Mouse (Mus musculus): ENCODE results near the gene Klf7.

Klf7 gene

DNA sequence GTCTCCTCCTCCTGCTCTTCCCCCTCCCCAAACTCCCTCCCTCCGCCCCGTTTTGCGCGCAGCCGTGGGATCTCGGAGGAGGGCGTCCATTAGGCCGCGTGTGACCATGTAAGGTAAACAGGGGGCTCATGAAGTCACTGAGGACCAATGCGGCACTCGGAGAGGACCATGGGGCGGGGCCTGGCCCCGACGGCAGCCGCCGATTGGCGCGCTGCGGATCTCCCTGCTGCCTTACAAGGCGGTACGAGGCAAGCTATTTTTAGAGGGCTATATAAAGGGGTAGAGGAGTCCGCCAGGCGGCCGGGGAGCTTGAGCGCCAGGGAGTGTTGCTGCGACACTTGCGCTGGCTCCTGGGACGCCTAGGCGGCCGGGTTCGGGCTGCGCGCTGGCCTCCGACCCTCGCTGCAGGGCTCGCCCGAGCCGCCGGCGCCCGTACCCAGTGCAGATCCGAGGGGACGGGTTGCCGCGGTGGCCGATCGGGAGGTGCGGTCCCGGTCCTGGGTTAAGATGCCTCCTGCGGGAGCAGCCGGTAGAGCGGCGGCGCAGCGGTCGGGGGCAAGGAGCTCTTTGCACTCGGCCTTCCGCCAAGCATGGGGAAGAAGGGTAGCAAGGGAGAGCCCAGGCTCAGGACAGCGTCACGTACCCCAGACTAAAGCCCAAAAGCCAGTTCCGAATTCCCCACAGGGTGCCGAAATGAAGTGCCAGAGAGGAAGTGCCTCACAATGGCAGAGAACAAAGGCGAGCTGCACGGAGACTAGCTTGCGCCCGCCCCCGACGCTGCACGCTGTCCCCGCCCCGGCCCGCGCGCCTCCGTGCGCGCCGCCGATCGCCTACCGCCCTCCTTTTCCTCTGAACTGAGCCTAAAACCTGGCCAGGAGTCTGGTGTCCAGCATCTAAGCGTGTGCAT lies at the start of gene Klf7:
Klf7 (minus strand) TSS at position 724 of the 907 bp plus-strand sequence.
- Histone ChIP-seq H3K36me3 (ENCODE audit: control insufficient read depth, insufficient read depth, low read length, poor library complexity, severe bottlenecking) (no peaks in the 10 kb centered on the region), H3K27me3 (ENCODE audit: control insufficient read depth, insufficient read depth, low read length, poor library complexity, severe bottlenecking) (no peaks in the 10 kb centered on the region; the same call in 1 of the 2 replicates)
- peak; percentile 99 for DNase-seq (ENCODE audit: low read depth, low spot score)

DNA sequence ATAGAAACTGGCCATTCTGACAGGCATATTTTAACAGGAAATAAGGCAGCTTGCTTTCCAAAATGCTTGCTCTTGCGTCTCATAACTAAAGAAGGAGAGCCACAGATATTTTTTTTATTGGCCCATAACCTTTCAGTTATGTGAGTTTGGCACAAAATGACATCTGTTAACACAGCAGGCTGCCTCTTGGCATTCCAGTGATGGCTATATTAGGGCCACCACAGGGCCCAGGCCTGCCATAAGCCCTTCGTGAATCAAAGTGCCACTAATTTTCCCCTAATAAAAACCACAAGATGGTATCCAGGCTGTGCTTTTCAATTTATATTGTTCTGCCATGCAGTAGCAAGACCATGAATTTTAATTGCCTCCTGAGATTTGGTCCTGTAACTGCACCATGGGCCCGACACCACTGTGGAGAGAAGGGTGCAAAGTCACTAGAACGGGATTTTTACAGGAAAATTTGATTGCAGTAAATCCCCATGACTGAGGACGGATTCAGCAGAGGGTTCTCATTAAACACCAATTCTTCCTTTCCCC lies 42.5 kb upstream of the Klf7 start:
- no peaks in the 10 kb centered on the region for H3K27me3 ChIP-seq (ENCODE audit: control insufficient read depth, insufficient read depth, low read length, poor library complexity, severe bottlenecking)
- H3K36me3 ChIP-seq (ENCODE audit: control insufficient read depth, insufficient read depth, low read length, poor library complexity, severe bottlenecking), result no peaks in the 10 kb centered on the region
- DNase-seq (ENCODE audit: low read depth, low spot score), result no peak

DNA sequence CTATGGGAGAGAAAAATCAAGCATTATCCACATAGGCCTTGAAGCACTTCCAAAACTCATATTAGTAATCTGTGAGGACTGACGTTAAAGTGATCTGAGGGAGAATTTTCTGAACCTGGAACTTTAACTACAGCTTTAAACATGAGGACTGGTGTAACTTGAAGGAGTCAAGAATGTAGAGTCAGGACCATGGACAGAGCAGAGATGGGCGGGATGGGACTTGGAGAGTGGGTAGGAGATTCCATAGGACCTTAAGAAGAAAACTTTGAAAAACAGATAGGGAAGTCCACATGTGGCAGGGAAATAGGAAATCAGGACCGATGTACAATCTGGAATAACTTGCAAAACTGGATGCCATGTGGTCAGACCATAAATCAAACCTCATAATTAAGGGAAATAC lies 36.7 kb upstream of the Klf7 start:
- no peaks in the 10 kb centered on the region for H3K27me3 ChIP-seq (ENCODE audit: control insufficient read depth, insufficient read depth, low read length, poor library complexity, severe bottlenecking)
- H3K36me3 ChIP-seq (ENCODE audit: control insufficient read depth, insufficient read depth, low read length, poor library complexity, severe bottlenecking), result no peaks in the 10 kb centered on the region
- no peak for DNase-seq (ENCODE audit: low read depth, low spot score)

DNA sequence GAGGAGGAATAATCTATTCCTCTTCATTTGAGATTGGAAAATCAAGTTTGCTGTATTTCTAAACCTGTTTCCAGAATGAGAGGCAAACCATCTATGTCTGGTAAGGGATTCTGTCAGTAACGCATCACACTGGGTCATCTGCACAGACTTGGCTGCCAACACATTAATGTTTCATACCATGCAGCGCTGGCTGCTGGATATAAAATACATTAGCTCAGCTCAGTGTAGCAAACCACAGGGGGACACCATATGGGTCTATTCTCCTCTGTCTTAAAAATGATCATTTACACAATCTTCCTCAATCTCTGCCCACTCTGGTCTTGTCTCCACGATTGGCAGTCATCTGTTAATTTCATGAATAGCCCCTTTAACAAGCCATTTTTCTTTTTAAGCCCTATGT lies 27.1 kb upstream of the Klf7 start:
- Histone ChIP-seq H3K36me3 (ENCODE audit: control insufficient read depth, insufficient read depth, low read length, poor library complexity, severe bottlenecking) (no peaks in the 10 kb centered on the region), H3K27me3 (ENCODE audit: control insufficient read depth, insufficient read depth, low read length, poor library complexity, severe bottlenecking) (no peaks in the 10 kb centered on the region)
- DNase-seq (ENCODE audit: low read depth, low spot score), result no peak

DNA sequence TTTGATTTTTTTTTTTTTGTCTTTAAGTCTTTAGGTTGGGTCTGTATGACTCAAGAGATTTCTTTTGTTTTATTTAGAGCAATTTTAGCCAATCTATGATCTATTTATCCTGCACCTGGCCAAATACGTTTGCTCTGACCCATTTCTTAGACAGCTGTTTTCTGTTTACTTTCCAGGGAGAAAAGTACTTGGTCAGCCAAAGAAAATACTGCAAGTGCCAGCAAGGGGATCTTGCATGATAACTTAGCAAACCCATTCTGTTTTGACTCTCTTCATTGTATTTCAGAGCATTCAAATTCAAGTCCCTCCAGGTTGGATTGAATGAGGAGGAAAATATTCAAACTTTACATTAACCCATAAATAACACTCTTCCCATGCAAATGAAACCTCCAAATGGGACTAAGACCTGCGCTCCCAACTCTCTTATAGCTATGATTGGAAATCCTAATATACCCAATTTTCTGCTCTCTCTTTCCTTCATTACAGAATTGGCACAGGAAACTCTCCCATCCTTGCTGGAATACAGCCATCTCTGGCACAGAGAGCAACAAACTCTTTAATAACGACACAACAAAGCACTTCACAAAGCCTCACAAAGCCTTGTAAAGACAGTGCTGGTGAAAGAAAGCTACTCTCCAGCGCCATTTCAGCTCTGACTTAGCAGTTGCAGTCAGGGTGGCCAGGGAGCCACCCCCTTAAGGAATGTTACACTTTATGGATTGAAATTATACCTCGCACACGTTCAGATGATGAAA lies 20.8 kb upstream of the Klf7 start:
- no peak for DNase-seq (ENCODE audit: low read depth, low spot score)
- H3K36me3 ChIP-seq (ENCODE audit: control insufficient read depth, insufficient read depth, low read length, poor library complexity, severe bottlenecking), result no peaks in the 10 kb centered on the region
- H3K27me3 ChIP-seq (ENCODE audit: control insufficient read depth, insufficient read depth, low read length, poor library complexity, severe bottlenecking), result no peaks in the 10 kb centered on the region

DNA sequence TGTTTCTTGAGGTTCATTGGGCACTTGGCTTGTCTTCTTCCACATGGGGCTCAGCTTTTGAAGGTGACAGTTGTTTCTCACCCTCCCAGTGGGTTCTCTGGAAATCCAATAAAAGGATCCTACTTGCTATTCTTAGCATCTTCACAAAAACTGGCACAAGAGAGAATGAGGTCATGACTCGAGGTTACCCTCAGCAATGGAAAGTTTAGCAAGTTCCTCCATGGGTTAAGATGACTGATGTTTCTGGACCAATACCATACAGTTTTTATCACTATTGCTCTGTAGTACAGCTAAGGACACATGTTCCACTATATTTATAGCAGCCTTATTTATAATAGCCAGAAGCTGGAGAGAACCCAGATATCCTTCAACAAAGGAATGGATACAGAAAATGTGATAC lies 12.4 kb upstream of the Klf7 start:
- Histone ChIP-seq H3K27me3 (ENCODE audit: control insufficient read depth, insufficient read depth, low read length, poor library complexity, severe bottlenecking) (no peaks in the 10 kb centered on the region), H3K36me3 (ENCODE audit: control insufficient read depth, insufficient read depth, low read length, poor library complexity, severe bottlenecking) (no peaks in the 10 kb centered on the region)
- no peak for DNase-seq (ENCODE audit: low read depth, low spot score)

DNA sequence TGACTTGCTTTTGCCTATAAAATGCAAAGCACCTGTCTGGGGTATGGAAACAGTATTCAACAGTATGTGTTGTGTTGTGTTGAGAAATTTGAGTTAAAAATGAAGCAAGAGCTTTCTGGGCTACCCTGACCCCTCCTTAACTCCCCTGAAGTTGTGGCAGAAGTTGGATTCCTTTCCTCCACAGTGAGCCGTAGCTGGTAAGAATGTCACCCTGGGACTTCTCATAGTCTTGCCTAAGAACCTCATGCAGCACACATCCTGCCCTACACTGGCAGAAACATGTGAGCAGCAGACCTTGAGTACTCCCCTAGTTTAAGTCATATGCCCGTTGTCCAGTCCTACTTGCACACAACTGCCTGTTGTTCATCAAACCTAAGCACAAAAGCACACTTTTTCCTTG lies 4.7 kb upstream of the Klf7 start:
- Histone ChIP-seq H3K36me3 (ENCODE audit: control insufficient read depth, insufficient read depth, low read length, poor library complexity, severe bottlenecking) (no peaks in the 10 kb centered on the region), H3K27me3 (ENCODE audit: control insufficient read depth, insufficient read depth, low read length, poor library complexity, severe bottlenecking) (no peaks in the 10 kb centered on the region)
- no peak for DNase-seq (ENCODE audit: low read depth, low spot score)

DNA sequence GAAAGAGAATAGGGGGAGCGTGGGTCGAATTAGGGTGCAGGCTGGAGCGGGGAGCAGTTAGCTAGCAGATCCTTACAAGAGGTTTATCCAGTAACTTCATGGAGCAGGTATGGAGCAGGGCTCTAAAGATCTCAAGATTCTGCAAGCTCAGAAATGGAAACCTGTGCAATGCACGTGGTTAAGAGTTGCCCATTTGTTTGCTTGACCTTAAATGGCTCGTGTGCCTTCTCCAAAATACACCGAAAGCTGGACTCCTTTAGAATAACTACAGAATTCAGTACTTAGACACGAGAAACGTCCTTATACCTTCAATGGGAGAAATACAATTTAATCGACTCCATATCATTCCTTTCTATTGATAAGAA lies 366 bp upstream of the Klf7 start:
- DNase-seq (ENCODE audit: low read depth, low spot score), result no peak
- H3K27me3 ChIP-seq (ENCODE audit: control insufficient read depth, insufficient read depth, low read length, poor library complexity, severe bottlenecking), result no peaks in the 10 kb centered on the region; the same call in 1 of the 2 replicates
- H3K36me3 ChIP-seq (ENCODE audit: control insufficient read depth, insufficient read depth, low read length, poor library complexity, severe bottlenecking), result no peaks in the 10 kb centered on the region

DNA sequence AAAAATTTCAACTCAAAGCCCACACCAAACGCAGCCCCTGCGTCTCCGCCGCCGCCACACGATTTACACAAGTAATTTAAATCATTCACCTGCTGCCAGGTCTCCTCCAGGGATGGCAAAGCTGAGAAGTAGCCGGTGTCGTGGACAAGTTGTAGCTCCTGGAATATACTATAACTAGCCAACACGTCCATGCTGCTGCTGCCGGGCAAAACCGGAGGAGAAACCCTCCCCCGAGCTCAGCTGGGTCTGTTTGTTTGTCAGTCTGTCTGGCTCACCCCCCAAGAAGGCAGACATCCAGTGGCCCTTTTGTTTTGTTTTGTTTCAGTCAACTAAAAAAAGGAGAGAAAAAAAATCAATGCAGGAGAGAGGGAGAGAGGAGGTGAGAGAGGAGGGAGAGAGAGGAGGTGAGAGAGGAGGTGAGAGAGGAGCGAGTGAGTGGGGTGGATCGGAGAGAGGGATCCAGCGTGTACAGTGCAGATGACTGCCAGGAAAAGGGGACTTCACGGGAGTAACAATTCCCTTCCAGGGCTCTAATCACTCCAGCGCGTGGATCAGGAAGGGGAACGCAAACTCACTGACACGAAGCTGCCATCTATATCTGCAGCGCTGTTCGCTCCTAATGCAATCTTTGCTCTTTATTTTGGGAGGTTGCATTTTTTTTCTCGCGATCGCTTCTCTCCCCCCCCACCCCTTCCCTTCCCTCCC lies 1.1 kb downstream of the Klf7 start:
- Histone ChIP-seq H3K27me3 (ENCODE audit: control insufficient read depth, insufficient read depth, low read length, poor library complexity, severe bottlenecking) (no peaks in the 10 kb centered on the region; the same call in 1 of the 2 replicates), H3K36me3 (ENCODE audit: control insufficient read depth, insufficient read depth, low read length, poor library complexity, severe bottlenecking) (no peaks in the 10 kb centered on the region)
- DNase-seq (ENCODE audit: low read depth, low spot score), result peak; percentile 52

DNA sequence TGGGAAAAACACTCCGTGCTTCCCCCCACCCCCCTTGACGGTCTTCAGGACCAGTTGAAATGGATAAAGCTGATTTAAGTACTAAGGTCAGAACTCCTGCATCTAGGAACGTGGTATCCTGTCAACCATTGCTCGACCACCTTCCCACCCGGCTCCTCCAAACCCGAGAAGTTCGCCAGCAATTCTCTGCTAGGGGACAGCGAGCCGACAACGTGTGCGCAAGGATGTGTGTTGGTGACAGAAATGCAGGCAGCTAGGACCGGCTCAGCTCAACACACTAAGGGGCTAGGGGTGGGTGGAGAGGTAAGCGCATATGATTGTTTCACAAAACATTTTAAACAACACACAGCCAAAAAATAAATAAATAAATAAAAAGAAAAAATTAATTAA lies 1.7 kb downstream of the Klf7 start:
- Histone ChIP-seq H3K27me3 (ENCODE audit: control insufficient read depth, insufficient read depth, low read length, poor library complexity, severe bottlenecking) (no peaks in the 10 kb centered on the region; the same call in 1 of the 2 replicates), H3K36me3 (ENCODE audit: control insufficient read depth, insufficient read depth, low read length, poor library complexity, severe bottlenecking) (no peaks in the 10 kb centered on the region)
- peak; percentile 40 for DNase-seq (ENCODE audit: low read depth, low spot score)

DNA sequence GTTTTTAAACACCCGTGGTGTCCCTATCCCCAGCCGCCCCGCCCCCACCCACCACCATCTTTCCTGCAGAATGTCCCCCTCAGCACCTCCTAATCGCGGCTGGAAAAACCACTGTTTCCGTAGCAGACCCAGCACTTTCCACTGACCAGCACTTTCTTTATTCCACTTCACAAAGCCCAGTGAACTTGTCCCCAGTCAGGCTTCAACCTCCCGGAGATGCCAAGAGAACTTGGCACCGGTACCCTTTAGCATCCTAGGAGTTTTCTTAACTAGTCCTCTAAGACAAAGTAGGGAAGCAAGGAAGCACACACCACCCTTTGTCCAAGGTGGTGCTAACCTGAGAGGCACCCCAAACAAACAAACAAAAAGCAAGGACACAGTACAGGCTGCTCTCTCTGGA lies 2.2 kb downstream of the Klf7 start:
- Histone ChIP-seq H3K36me3 (ENCODE audit: control insufficient read depth, insufficient read depth, low read length, poor library complexity, severe bottlenecking) (no peaks in the 10 kb centered on the region), H3K27me3 (ENCODE audit: control insufficient read depth, insufficient read depth, low read length, poor library complexity, severe bottlenecking) (no peaks in the 10 kb centered on the region; the same call in 1 of the 2 replicates)
- DNase-seq (ENCODE audit: low read depth, low spot score), result no peak

DNA sequence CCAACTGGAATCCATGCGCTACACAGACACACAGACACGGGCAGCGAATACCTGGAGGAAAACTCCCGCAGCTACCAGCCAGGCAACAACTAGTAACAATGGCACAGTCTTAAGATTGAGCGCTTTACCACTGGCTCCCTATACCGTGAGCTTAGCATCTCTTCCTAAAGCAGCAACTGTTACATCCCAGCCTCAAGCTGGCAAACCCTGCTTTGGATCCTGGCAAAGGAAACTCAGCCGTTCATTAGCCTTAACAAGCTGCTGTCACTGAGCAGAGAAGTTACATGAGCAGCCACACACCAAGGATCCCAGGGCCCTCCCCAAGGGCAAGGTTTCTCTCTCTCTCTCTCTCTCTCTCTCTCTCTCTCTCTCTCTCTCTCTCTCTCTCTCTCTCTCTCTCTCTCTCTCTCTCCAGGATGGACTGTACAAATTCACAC lies 2.7 kb downstream of the Klf7 start:
- no peaks in the 10 kb centered on the region for H3K36me3 ChIP-seq (ENCODE audit: control insufficient read depth, insufficient read depth, low read length, poor library complexity, severe bottlenecking)
- no peaks in the 10 kb centered on the region; the same call in 1 of the 2 replicates for H3K27me3 ChIP-seq (ENCODE audit: control insufficient read depth, insufficient read depth, low read length, poor library complexity, severe bottlenecking)
- no peak for DNase-seq (ENCODE audit: low read depth, low spot score)

DNA sequence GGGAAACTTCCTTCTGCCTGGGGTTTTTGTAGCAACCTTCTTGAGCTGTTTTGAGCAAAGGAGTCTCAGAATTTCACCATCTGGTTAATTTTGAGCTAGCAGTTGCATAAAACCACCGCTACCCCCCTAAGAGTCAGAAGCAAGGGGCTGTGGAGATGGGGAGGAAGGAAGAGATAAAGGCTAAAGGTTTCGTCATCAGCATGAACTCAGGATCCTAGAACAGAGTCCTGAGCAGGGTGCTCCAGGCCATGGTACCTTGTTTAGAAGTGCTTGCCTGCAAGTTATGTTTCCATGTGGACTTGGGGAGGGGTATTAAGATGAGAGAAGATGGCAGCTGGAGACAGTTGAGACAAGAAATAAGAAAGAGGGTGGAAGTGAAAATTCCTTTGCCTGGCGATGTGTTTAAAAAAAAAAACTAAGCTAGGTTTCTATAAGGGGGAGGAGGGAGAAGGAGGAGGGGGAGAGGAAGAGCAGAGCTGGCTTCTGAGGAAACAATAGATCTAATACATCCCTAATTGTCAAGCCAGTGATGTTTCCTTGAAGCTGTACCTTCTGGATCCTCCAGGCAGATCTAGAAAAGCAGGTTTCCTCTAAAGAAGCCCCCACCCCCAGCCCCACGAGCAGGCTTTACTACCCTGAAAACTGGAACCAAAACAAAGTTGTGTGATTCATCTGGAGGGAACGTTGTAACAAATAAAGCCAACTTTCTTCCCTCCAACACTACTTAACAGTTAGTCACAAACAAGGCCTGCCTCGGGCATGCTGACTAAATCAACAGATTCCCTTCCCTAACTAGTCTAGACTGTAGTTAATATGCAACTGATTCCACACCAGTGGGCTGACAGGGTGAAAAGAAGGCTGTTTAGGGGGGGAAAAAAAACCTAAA lies 3.6 kb downstream of the Klf7 start:
- H3K27me3 ChIP-seq (ENCODE audit: control insufficient read depth, insufficient read depth, low read length, poor library complexity, severe bottlenecking), result no peaks in the 10 kb centered on the region; the same call in 1 of the 2 replicates
- no peaks in the 10 kb centered on the region for H3K36me3 ChIP-seq (ENCODE audit: control insufficient read depth, insufficient read depth, low read length, poor library complexity, severe bottlenecking)
- no peak for DNase-seq (ENCODE audit: low read depth, low spot score)
